Mouse (Mus musculus): ENCODE results near the gene Camk2n1. TPM values are rescaled to one million over a fixed set of nuclear protein-coding genes. Genes with fewer than 3 reads are reported as not detected.

The Camk2n1 gene
- 9.7 and 10.7 TPM in 2 replicates for polyA plus RNA-seq (2015; fragmentation: Nextera tagmentation; extraction: Ambion mirVana)

- no peaks in the 10 kb centered on the region for H3K36me3 ChIP-seq
- peak within 1 kb of the TSS; percentile 81 for H3K4me3 ChIP-seq
- H3K9me3 ChIP-seq: no peaks in the 10 kb centered on the region
- H3K4me1 ChIP-seq: peaks cover 42% of the 10 kb centered on the region
- ATAC-seq (replicated peaks): peak; percentile 70
- WGBS: under 1% methylated on average over 58 of the region's 64 CpGs
- peak within 1 kb of the TSS; percentile 89 for H3K4me2 ChIP-seq (replicated peaks)
- peak within 1 kb of the TSS; percentile 85 for H3K9ac ChIP-seq (replicated peaks)
- peak within 1 kb of the TSS; percentile 87 for H3K27ac ChIP-seq (replicated peaks)
- H3K27me3 ChIP-seq: peaks cover 10% of the 10 kb centered on the region; the same call in 1 of the 2 replicates
Measured at GRCm38 (mm10) chr4:138453753-138454570, at the start of gene Camk2n1. Gene Camk2n1 (plus strand): TSS chr4:138454314.

GRCm38 (mm10) chr4:138404806-138405205 is 49.3 kb upstream of the Camk2n1 start:
- no peaks in the 10 kb centered on the region for H3K36me3 ChIP-seq
- no peak for ATAC-seq (replicated peaks)
- WGBS: 5% methylated on average over 2 of the region's 2 CpGs

GRCm38 (mm10) chr4:138407479-138408194 is 46.5 kb upstream of the Camk2n1 start:
- Histone ChIP-seq H3K4me2 (replicated peaks) (no peak overlapping the region), H3K9me3 (no peaks in the 10 kb centered on the region), H3K9ac (replicated peaks) (no peak overlapping the region), H3K4me1 (no peaks in the 10 kb centered on the region), H3K36me3 (no peaks in the 10 kb centered on the region), H3K27me3 (no peaks in the 10 kb centered on the region), H3K4me3 (no peak overlapping the region), H3K27ac (replicated peaks) (no peak overlapping the region)
- ATAC-seq (replicated peaks): no peak
- WGBS: 81% methylated on average over 12 of the region's 13 CpGs

More at GRCm38 (mm10) chr4:138404806-138405205, 49.3 kb upstream of the Camk2n1 start:
- Histone ChIP-seq H3K4me3 (no peak overlapping the region), H3K27me3 (peaks cover 9% of the 10 kb centered on the region), H3K27ac (replicated peaks) (no peak overlapping the region), H3K4me1 (no peaks in the 10 kb centered on the region), H3K9me3 (no peaks in the 10 kb centered on the region), H3K9ac (replicated peaks) (no peak overlapping the region), H3K4me2 (replicated peaks) (no peak overlapping the region)

- no peaks in the 10 kb centered on the region for H3K9me3 ChIP-seq
- H3K9ac ChIP-seq (replicated peaks): no peak overlapping the region
- no peak overlapping the region for H3K27ac ChIP-seq (replicated peaks)
- H3K27me3 ChIP-seq: no peaks in the 10 kb centered on the region
- no peak for ATAC-seq (replicated peaks)
- H3K4me2 ChIP-seq (replicated peaks): no peak overlapping the region
- no peak overlapping the region for H3K4me3 ChIP-seq
- peaks cover 6% of the 10 kb centered on the region; the same call in 1 of the 2 replicates for H3K4me1 ChIP-seq
- no peaks in the 10 kb centered on the region for H3K36me3 ChIP-seq
- 19% methylated on average over 5 of the region's 5 CpGs for WGBS
Measured at GRCm38 (mm10) chr4:138411011-138411410, 43.1 kb upstream of the Camk2n1 start.

- Histone ChIP-seq H3K36me3 (no peaks in the 10 kb centered on the region), H3K9me3 (no peaks in the 10 kb centered on the region), H3K9ac (replicated peaks) (no peak overlapping the region), H3K27ac (replicated peaks) (no peak overlapping the region), H3K4me2 (replicated peaks) (no peak overlapping the region), H3K4me1 (peaks cover 6% of the 10 kb centered on the region; the same call in 1 of the 2 replicates), H3K4me3 (no peak overlapping the region), H3K27me3 (no peaks in the 10 kb centered on the region)
- 57% methylated on average over 7 of the region's 7 CpGs for WGBS
- no peak for ATAC-seq (replicated peaks)
Measured at GRCm38 (mm10) chr4:138411504-138412121, 42.5 kb upstream of the Camk2n1 start.

GRCm38 (mm10) chr4:138414725-138415124 is 39.4 kb upstream of the Camk2n1 start:
- no peaks in the 10 kb centered on the region for H3K9me3 ChIP-seq
- H3K27ac ChIP-seq (replicated peaks): peak overlapping the region; percentile 36; the same call in 1 of the 2 replicates
- H3K36me3 ChIP-seq: no peaks in the 10 kb centered on the region
- no peak overlapping the region for H3K4me2 ChIP-seq (replicated peaks)
- no peak overlapping the region for H3K4me3 ChIP-seq
- WGBS: 24% methylated on average over 6 of the region's 6 CpGs
- H3K4me1 ChIP-seq: peaks cover 9% of the 10 kb centered on the region
- H3K9ac ChIP-seq (replicated peaks): no peak overlapping the region
- H3K27me3 ChIP-seq: no peaks in the 10 kb centered on the region
- no peak for ATAC-seq (replicated peaks)

- Histone ChIP-seq H3K9me3 (no peaks in the 10 kb centered on the region), H3K4me3 (no peak overlapping the region), H3K27ac (replicated peaks) (no peak overlapping the region), H3K4me2 (replicated peaks) (no peak overlapping the region), H3K9ac (replicated peaks) (no peak overlapping the region), H3K4me1 (peaks cover 9% of the 10 kb centered on the region), H3K36me3 (no peaks in the 10 kb centered on the region), H3K27me3 (no peaks in the 10 kb centered on the region)
- 85% methylated on average over 3 of the region's 3 CpGs for WGBS
- no peak for ATAC-seq (replicated peaks)
Measured at GRCm38 (mm10) chr4:138415991-138416390, 38.1 kb upstream of the Camk2n1 start.

- Histone ChIP-seq H3K9me3 (no peaks in the 10 kb centered on the region), H3K4me2 (replicated peaks) (no peak overlapping the region), H3K27me3 (no peaks in the 10 kb centered on the region), H3K9ac (replicated peaks) (no peak overlapping the region), H3K4me1 (peaks cover 9% of the 10 kb centered on the region), H3K36me3 (no peaks in the 10 kb centered on the region), H3K4me3 (no peak overlapping the region), H3K27ac (replicated peaks) (no peak overlapping the region)
- ATAC-seq (replicated peaks): no peak
- 62% methylated on average over 5 of the region's 5 CpGs for WGBS
Measured at GRCm38 (mm10) chr4:138416414-138416813, 37.7 kb upstream of the Camk2n1 start.

- Histone ChIP-seq H3K27me3 (no peaks in the 10 kb centered on the region), H3K4me3 (no peak overlapping the region), H3K4me2 (replicated peaks) (no peak overlapping the region), H3K27ac (replicated peaks) (no peak overlapping the region), H3K36me3 (no peaks in the 10 kb centered on the region), H3K4me1 (peaks cover 9% of the 10 kb centered on the region), H3K9ac (replicated peaks) (no peak overlapping the region), H3K9me3 (no peaks in the 10 kb centered on the region)
- 86% methylated on average over 4 of the region's 4 CpGs for WGBS
- ATAC-seq (replicated peaks): no peak
Measured at GRCm38 (mm10) chr4:138417882-138418281, 36.2 kb upstream of the Camk2n1 start.

GRCm38 (mm10) chr4:138418340-138418957 is 35.7 kb upstream of the Camk2n1 start:
- ATAC-seq (replicated peaks): 0 out of 2 replicates have a peak, but pooled peaks have one; percentile 43

GRCm38 (mm10) chr4:138425028-138425427 is 29.1 kb upstream of the Camk2n1 start:
- Histone ChIP-seq H3K27me3 (no peaks in the 10 kb centered on the region), H3K4me3 (no peak overlapping the region), H3K36me3 (no peaks in the 10 kb centered on the region), H3K4me2 (replicated peaks) (no peak overlapping the region), H3K27ac (replicated peaks) (no peak overlapping the region), H3K9me3 (no peaks in the 10 kb centered on the region), H3K4me1 (0 out of 2 replicates have a peak, but pooled peaks cover 5% of the 10 kb centered on the region), H3K9ac (replicated peaks) (no peak overlapping the region)
- no peak for ATAC-seq (replicated peaks)
- 79% methylated on average over 6 of the region's 6 CpGs for WGBS

More at GRCm38 (mm10) chr4:138418340-138418957, 35.7 kb upstream of the Camk2n1 start:
- no peak overlapping the region for H3K4me3 ChIP-seq
- no peaks in the 10 kb centered on the region for H3K9me3 ChIP-seq
- H3K36me3 ChIP-seq: no peaks in the 10 kb centered on the region
- no peak overlapping the region for H3K4me2 ChIP-seq (replicated peaks)
- no peaks in the 10 kb centered on the region for H3K27me3 ChIP-seq
- 42% methylated on average over 11 of the region's 11 CpGs for WGBS
- H3K27ac ChIP-seq (replicated peaks): no peak overlapping the region
- H3K4me1 ChIP-seq: peaks cover 9% of the 10 kb centered on the region
- no peak overlapping the region for H3K9ac ChIP-seq (replicated peaks)
